Comparison of ENCODE assay signal across 13 mouse cellular contexts in genomic region chr5:36724274-36724673, GRCm38 (mm10). TPM values are rescaled to one million over a fixed set of nuclear protein-coding genes. Genes with fewer than 3 reads are reported as not detected.
A peak's percentile ranks its signal among the peaks of the same experiment; 100 is the strongest.
DNase-seq lines count a peak whose midpoint lies in the region; ATAC-seq and TF ChIP-seq lines count a peak whose summit lies in the region.
"Had no signal": no experiment of that assay in that cellular context is flagged by ENCODE, and none has a peak within 500 bp of the region (broad histone marks: within the 10 kb centered on the region; RNA-seq: fewer than 3 reads in every experiment).

No protein-coding gene starts in this region.

- no peak overlapping the region for H3ac ChIP-seq in myocyte (ENCODE audit: control insufficient read depth, insufficient read length)

- H3K79me2 ChIP-seq in myocyte (ENCODE audit: control insufficient read depth, insufficient read depth) = no peaks in the 10 kb centered on the region

- H3K27ac ChIP-seq in kidney, postnatal 0 days = no peak overlapping the region
- H3K27ac ChIP-seq in forebrain, embryonic 15.5 days (replicated peaks) = no peak overlapping the region
- H3K27ac ChIP-seq: embryonic facial prominence, embryonic 15.5 days; limb, embryonic 12.5 days; stomach, embryonic 15.5 days had no signal

- H3K4me1 ChIP-seq in kidney, postnatal 0 days (replicated peaks; ENCODE audit: insufficient read depth, low read length) = no peaks in the 10 kb centered on the region
- H3K4me1 ChIP-seq in forebrain, embryonic 15.5 days = no peaks in the 10 kb centered on the region
- H3K4me1 ChIP-seq: embryonic facial prominence, embryonic 15.5 days; limb, embryonic 12.5 days had no signal

- WGBS in kidney, postnatal 0 days = 37% methylated on average over 7 of the region's 7 CpGs
- 83% methylated on average over 7 of the region's 7 CpGs for WGBS in forebrain, embryonic 15.5 days

- H3K9ac ChIP-seq in kidney, postnatal 0 days (ENCODE audit: low read depth, low read length) = no peak overlapping the region
- H3K9ac ChIP-seq in forebrain, embryonic 15.5 days (replicated peaks) = no peak overlapping the region
- H3K9ac ChIP-seq: embryonic facial prominence, embryonic 15.5 days; limb, embryonic 12.5 days; stomach, embryonic 15.5 days had no signal

- TF ChIP-seq POLR2A in myocyte (IDR thresholded peaks at IDR 0.05; ENCODE audit: insufficient read length, low read depth) = no peak

- H3K27me3 ChIP-seq in kidney, postnatal 0 days (ENCODE audit: insufficient read depth, low read length) = no peaks in the 10 kb centered on the region
- no peaks in the 10 kb centered on the region for H3K27me3 ChIP-seq in myocyte (ENCODE audit: control insufficient read depth, insufficient read depth, insufficient read length)
- no peaks in the 10 kb centered on the region for H3K27me3 ChIP-seq in forebrain, embryonic 15.5 days
- H3K27me3 ChIP-seq: embryonic facial prominence, embryonic 15.5 days; limb, embryonic 12.5 days; stomach, embryonic 15.5 days had no signal

- H3K4me2 ChIP-seq in kidney, postnatal 0 days (ENCODE audit: low read length) = no peak overlapping the region
- H3K4me2 ChIP-seq in myocyte (ENCODE audit: low read depth) = peak overlapping the region; percentile 37
- H3K4me2 ChIP-seq in forebrain, embryonic 15.5 days (replicated peaks) = no peak overlapping the region
- H3K4me2 ChIP-seq: embryonic facial prominence, embryonic 15.5 days; limb, embryonic 12.5 days; stomach, embryonic 15.5 days had no signal

- no peak overlapping the region for H3K4me3 ChIP-seq in kidney, postnatal 0 days (replicated peaks; ENCODE audit: low read depth, low read length)
- H3K4me3 ChIP-seq in myocyte = no peak overlapping the region
- no peak overlapping the region for H3K4me3 ChIP-seq in forebrain, embryonic 15.5 days
- H3K4me3 ChIP-seq: embryonic facial prominence, embryonic 15.5 days; limb, embryonic 12.5 days; stomach, embryonic 15.5 days had no signal

- no peak for TF ChIP-seq CTCF in kidney, postnatal 0 days (IDR thresholded peaks at IDR 0.05; ENCODE audit: low read depth)

- intact Hi-C loops in gastrocnemius, postnatal 14 days (cut with DNase I; ENCODE audit: low total_unique reads) = no loop called here

- H3K9me3 ChIP-seq in kidney, postnatal 0 days (replicated peaks; ENCODE audit: low read length) = no peaks in the 10 kb centered on the region
- no peaks in the 10 kb centered on the region for H3K9me3 ChIP-seq in forebrain, embryonic 15.5 days
- H3K9me3 ChIP-seq: embryonic facial prominence, embryonic 15.5 days; limb, embryonic 12.5 days; stomach, embryonic 15.5 days had no signal

- ATAC-seq in kidney, postnatal 0 days (replicated peaks; ENCODE audit: low FRiP score, low read depth) = peak; percentile 68
- ATAC-seq in forebrain, embryonic 15.5 days (replicated peaks) = no peak
- ATAC-seq in monocyte, adult 5-6 weeks (replicated peaks; ENCODE audit: insufficient number of reproducible peaks, low FRiP score, low TSS enrichment, poor library complexity, severe bottlenecking) = no peak
- ATAC-seq: midbrain, embryonic 16.5 days had no signal

- H3K36me3 ChIP-seq in kidney, postnatal 0 days (ENCODE audit: insufficient read depth, low read length) = no peaks in the 10 kb centered on the region
- no peaks in the 10 kb centered on the region for H3K36me3 ChIP-seq in myocyte (ENCODE audit: control insufficient read depth, insufficient read depth)
- no peaks in the 10 kb centered on the region for H3K36me3 ChIP-seq in forebrain, embryonic 15.5 days
- H3K36me3 ChIP-seq: embryonic facial prominence, embryonic 15.5 days; limb, embryonic 12.5 days; stomach, embryonic 15.5 days had no signal

- DNase-seq in gastrocnemius, postnatal 25 days = peak; percentile 56
- DNase-seq in gastrocnemius, postnatal 14 days = no peak
- peak; percentile 67 for DNase-seq in adrenal gland, postnatal 25 days
- no peak for DNase-seq in kidney, postnatal 0 days (ENCODE audit: low spot score)
- DNase-seq in ovary, postnatal 14 days (ENCODE audit: low spot score) = no peak
- DNase-seq: cerebellum, adult 8-10 months had no signal

TF ChIP-seq in myocyte, 11 proteins besides CTCF, POLR2A, EP300 and RAD21:
- peak in 2 of 3 experiments; percentile 23 to 75 for TF ChIP-seq MYOD1 (IDR thresholded peaks at IDR 0.05; ENCODE audit: control insufficient read depth in 1 of 3, insufficient read length in 2 of 3, low read depth in 2 of 3)
- TF ChIP-seq TCF12 (IDR thresholded peaks at IDR 0.05; ENCODE audit: insufficient read depth, poor library complexity, severe bottlenecking) = peak; percentile 5
- TF ChIP-seq MYOG (IDR thresholded peaks at IDR 0.05; ENCODE audit: control insufficient read depth in 1 of 3, insufficient read depth in 1 of 3, insufficient read length in 2 of 3, low read depth in 2 of 3) = peak in 1 of 3 experiments; percentile 64
- TF ChIP-seq USF1 (IDR thresholded peaks at IDR 0.05; ENCODE audit: low read depth) = no peak
- TF ChIP-seq SRF (IDR thresholded peaks at IDR 0.05; ENCODE audit: control insufficient read depth, insufficient read length, low read depth) = no peak
- TF ChIP-seq POLR2AphosphoS2 (IDR thresholded peaks at IDR 0.05; ENCODE audit: insufficient read length, low read depth) = no peak
- TF ChIP-seq CEBPB (IDR thresholded peaks at IDR 0.05; ENCODE audit: insufficient read depth, poor library complexity, severe bottlenecking) = 0 out of 2 replicates have a peak, but pooled peaks have one; percentile 22
- TF ChIP-seq TCF3 (IDR thresholded peaks at IDR 0.05; ENCODE audit: insufficient read length, low read depth) = no peak
- no peak for TF ChIP-seq E2F4 (IDR thresholded peaks at IDR 0.05; ENCODE audit: insufficient read depth)
- TF ChIP-seq REST (IDR thresholded peaks at IDR 0.05; ENCODE audit: insufficient read depth, insufficient read length) = no peak
- TF ChIP-seq MAX (IDR thresholded peaks at IDR 0.05; ENCODE audit: low read depth) = no peak

RNA-seq across cellular contexts. Expression of gene Bloc1s4, which starts 24.2 kb away (rescaled TPM):
- total RNA-seq in gastrocnemius, postnatal 25 days (2021) = 1 to 10 TPM; 6.9 to 8.1 TPM
- total RNA-seq in gastrocnemius, postnatal 14 days (2021) = 1 to 10 TPM; 8.0 to 9.2 TPM
- 25.7 and 30.4 TPM in 2 replicates for total RNA-seq in adrenal gland, postnatal 25 days (2021)
- polyA plus RNA-seq in kidney, postnatal 0 days (2015; fragmentation: Nextera tagmentation; extraction: Ambion mirVana) = 31.1 and 33.7 TPM in 2 replicates
- 20.3 TPM for polyA plus RNA-seq in myocyte (2012; fragmentation: generic; extraction: Trizol)
- 30.4 and 32.6 TPM in 2 replicates for polyA plus RNA-seq in forebrain, embryonic 15.5 days (2015; fragmentation: Nextera tagmentation; extraction: Ambion mirVana)
- total RNA-seq in monocyte, adult 5-6 weeks (2017) = 17.5 to 38.1 TPM (median 29.6 TPM) in 3 replicates

RNA-seq across cellular contexts. Expression of gene D5Ertd579e, which starts 28.4 kb away (rescaled TPM):
- 10 to 100 TPM; 67.6 to 73.7 TPM for total RNA-seq in gastrocnemius, postnatal 25 days (2021)
- total RNA-seq in gastrocnemius, postnatal 14 days (2021) = 10 to 100 TPM; 52.2 to 54.5 TPM
- total RNA-seq in adrenal gland, postnatal 25 days (2021) = 63.3 and 73.0 TPM in 2 replicates
- polyA plus RNA-seq in kidney, postnatal 0 days (2015; fragmentation: Nextera tagmentation; extraction: Ambion mirVana) = 19.8 and 19.9 TPM in 2 replicates
- 12.3 TPM for polyA plus RNA-seq in myocyte (2012; fragmentation: generic; extraction: Trizol)
- 34.5 and 35.1 TPM in 2 replicates for polyA plus RNA-seq in forebrain, embryonic 15.5 days (2015; fragmentation: Nextera tagmentation; extraction: Ambion mirVana)
- total RNA-seq in monocyte, adult 5-6 weeks (2017) = 47.6 to 61.5 TPM (median 57.5 TPM) in 3 replicates

Comparison
In these comparisons a context has a peak if more than half of its experiments do, and no peak if none do; other contexts are left out.
1. DNase-seq: peak in gastrocnemius, postnatal 25 days (single experiment) and adrenal gland, postnatal 25 days (single experiment); none in gastrocnemius, postnatal 14 days (single experiment), kidney, postnatal 0 days (single experiment) and ovary, postnatal 14 days (single experiment).